Mouse (Mus musculus) neural tube, embryonic 14.5 days (tissue): ENCODE measurements at regions not wholly inside any gene's neighbourhood (a gene's known extent, or its start where the extent isn't known, plus 50 kb on each side); places are given as distances from the start of the nearest gene placed in this dataset.

ENCODE experiments used
- ATAC-seq: fragments of 200-750 bp; cut with Nextera tagmentation; 2 replicates; pipeline ENCODE4 v1.8.0; 2017; ENCODE audit warnings: low read depth, mild to moderate bottlenecking, moderate TSS enrichment, moderate library complexity
- H3K27ac ChIP-seq: fragments of 300-500 bp; sonication (generic); 2 replicates; pipeline ENCODE4 v1.5.1; 2014; ENCODE audit warnings: low read depth, mild to moderate bottlenecking, control low read depth, low read length, moderate library complexity, mixed read lengths
- H3K27me3 ChIP-seq: fragments of 300-500 bp; sonication (generic); 2 replicates; pipeline ENCODE4 v1.6.1; 2014; ENCODE audit warnings: low read length; ENCODE audit not compliant: control insufficient read depth, insufficient read depth
- H3K36me3 ChIP-seq: fragments of 300-500 bp; sonication (generic); 2 replicates; pipeline ENCODE4 v1.6.1; 2014; ENCODE audit warnings: low read length, mixed read lengths; ENCODE audit not compliant: control insufficient read depth, insufficient read depth
- H3K4me1 ChIP-seq: fragments of 300-500 bp; sonication (generic); 2 replicates; pipeline ENCODE4 v1.6.1; 2014; ENCODE audit warnings: low read length; ENCODE audit not compliant: control insufficient read depth, insufficient read depth
- H3K4me2 ChIP-seq: fragments of 300-500 bp; sonication (generic); 2 replicates; pipeline ENCODE4 v1.6.1; 2014; ENCODE audit warnings: mild to moderate bottlenecking, low read depth, low read length, control low read depth
- H3K4me3 ChIP-seq: fragments of 300-500 bp; sonication (generic); 2 replicates; pipeline ENCODE4 v1.5.1; 2014; ENCODE audit warnings: low read depth, low read length, control low read depth, mixed read lengths
- H3K9ac ChIP-seq: fragments of 300-500 bp; sonication (generic); replicated peaks from 2 replicates; pipeline ENCODE4 v1.6.1; 2014; ENCODE audit warnings: low read depth, mild to moderate bottlenecking, control low read depth, low read length, mixed read lengths
- H3K9me3 ChIP-seq: fragments of 300-500 bp; sonication (generic); 2 replicates; pipeline ENCODE4 v1.6.1; 2016; ENCODE audit warnings: low read length; ENCODE audit not compliant: control insufficient read depth
- WGBS: fragments of 180-500 bp; shearing (Covaris S2); extraction: QIAGEN DNeasy Blood & Tissue Kit; methylation state at CpG from one replicate; pipeline ENCODE4 v1.1.7; 2014; 5-methylcytosine and 5-hydroxymethylcytosine counted together

GRCm38 (mm10) chr5:106765335-106765734, 68.2 kb upstream of the Zfp644 start:
- Histone ChIP-seq H3K36me3 (no peaks in the 10 kb centered on the region), H3K9ac (no peak overlapping the region), H3K4me3 (no peak overlapping the region), H3K27ac (no peak overlapping the region), H3K27me3 (no peaks in the 10 kb centered on the region), H3K9me3 (no peaks in the 10 kb centered on the region), H3K4me2 (no peak overlapping the region), H3K4me1 (no peaks in the 10 kb centered on the region)
- ATAC-seq = no peak
- 92% methylated on average over 3 of the region's 3 CpGs for WGBS

GRCm38 (mm10) chr5:106763283-106763682, 66.2 kb upstream of the Zfp644 start:
- WGBS = 40% methylated on average over 3 of the region's 3 CpGs
- Histone ChIP-seq H3K9me3 (no peaks in the 10 kb centered on the region), H3K36me3 (no peaks in the 10 kb centered on the region), H3K4me2 (no peak overlapping the region), H3K27me3 (no peaks in the 10 kb centered on the region; the same call in 1 of the 2 replicates), H3K4me3 (no peak overlapping the region), H3K27ac (no peak overlapping the region), H3K9ac (no peak overlapping the region), H3K4me1 (no peaks in the 10 kb centered on the region)
- peak; percentile 61 for ATAC-seq

GRCm38 (mm10) chr5:106758036-106758435, 60.9 kb upstream of the Zfp644 start:
- 12% methylated on average over 16 of the region's 16 CpGs for WGBS
- Histone ChIP-seq H3K36me3 (no peaks in the 10 kb centered on the region), H3K27ac (no peak overlapping the region), H3K9ac (no peak overlapping the region), H3K4me1 (peaks cover 4% of the 10 kb centered on the region; the same call in 1 of the 2 replicates), H3K9me3 (no peaks in the 10 kb centered on the region), H3K27me3 (peaks cover 2% of the 10 kb centered on the region; the same call in 1 of the 2 replicates), H3K4me3 (no peak overlapping the region; the same call in 1 of the 2 replicates), H3K4me2 (peak overlapping the region; percentile 46; the same call in 1 of the 2 replicates)
- no peak for ATAC-seq

- no peak overlapping the region for H3K27ac ChIP-seq
- peak overlapping the region; percentile 18 for H3K4me3 ChIP-seq
- H3K4me2 ChIP-seq = peak overlapping the region; percentile 46
- H3K27me3 ChIP-seq = peaks cover 2% of the 10 kb centered on the region; the same call in 1 of the 2 replicates
- H3K36me3 ChIP-seq = no peaks in the 10 kb centered on the region
- H3K4me1 ChIP-seq = peaks cover 4% of the 10 kb centered on the region; the same call in 1 of the 2 replicates
- no peaks in the 10 kb centered on the region for H3K9me3 ChIP-seq
- peak; percentile 50; the same call in 1 of the 2 replicates for ATAC-seq
- H3K9ac ChIP-seq = no peak overlapping the region
- under 1% methylated on average over 14 of the region's 14 CpGs for WGBS
Measured at GRCm38 (mm10) chr5:106757436-106757835, 60.3 kb upstream of the Zfp644 start.

GRCm38 (mm10) chr5:106756937-106757371, 59.9 kb upstream of the Zfp644 start:
- H3K27ac ChIP-seq = no peak overlapping the region
- peak overlapping the region; percentile 18 for H3K4me3 ChIP-seq
- no peak overlapping the region; the same call in 1 of the 2 replicates for H3K9ac ChIP-seq
- peak; percentile 82 for ATAC-seq
- peak overlapping the region; percentile 46 for H3K4me2 ChIP-seq
- H3K36me3 ChIP-seq = no peaks in the 10 kb centered on the region
- peaks cover 4% of the 10 kb centered on the region; the same call in 1 of the 2 replicates for H3K4me1 ChIP-seq
- H3K9me3 ChIP-seq = no peaks in the 10 kb centered on the region
- peaks cover 2% of the 10 kb centered on the region; the same call in 1 of the 2 replicates for H3K27me3 ChIP-seq
- 3% methylated on average over 10 of the region's 10 CpGs for WGBS

GRCm38 (mm10) chr5:106753289-106753688, 56.2 kb upstream of the Zfp644 start:
- Histone ChIP-seq H3K9ac (no peak overlapping the region), H3K4me3 (no peak overlapping the region), H3K9me3 (no peaks in the 10 kb centered on the region), H3K27ac (no peak overlapping the region), H3K27me3 (peaks cover 2% of the 10 kb centered on the region; the same call in 1 of the 2 replicates), H3K36me3 (no peaks in the 10 kb centered on the region), H3K4me1 (peaks cover 4% of the 10 kb centered on the region; the same call in 1 of the 2 replicates), H3K4me2 (no peak overlapping the region)
- ATAC-seq = no peak
- 83% methylated on average over 1 of the region's 1 CpGs for WGBS

- Histone ChIP-seq H3K9me3 (no peaks in the 10 kb centered on the region), H3K27me3 (no peaks in the 10 kb centered on the region), H3K4me3 (no peak overlapping the region), H3K4me1 (no peaks in the 10 kb centered on the region), H3K9ac (no peak overlapping the region), H3K4me2 (no peak overlapping the region), H3K36me3 (no peaks in the 10 kb centered on the region), H3K27ac (no peak overlapping the region)
- no peak for ATAC-seq
- 94% methylated on average over 2 of the region's 2 CpGs for WGBS
Measured at GRCm38 (mm10) chr5:106750168-106750567, 53.1 kb upstream of the Zfp644 start.

GRCm38 (mm10) chr5:106748527-106749138, 51.5 kb upstream of the Zfp644 start:
- Histone ChIP-seq H3K4me3 (no peak overlapping the region), H3K9me3 (no peaks in the 10 kb centered on the region), H3K27me3 (no peaks in the 10 kb centered on the region), H3K36me3 (no peaks in the 10 kb centered on the region), H3K4me1 (no peaks in the 10 kb centered on the region), H3K9ac (no peak overlapping the region), H3K27ac (no peak overlapping the region), H3K4me2 (no peak overlapping the region)
- WGBS = 57% methylated on average over 12 of the region's 12 CpGs
- peak; percentile 63; the same call in 1 of the 2 replicates for ATAC-seq
